Mouse (Mus musculus): ENCODE data around the gene Ifnar1. TPM values are rescaled to one million over a fixed set of nuclear protein-coding genes. Genes with fewer than 3 reads are reported as not detected.

Gene Ifnar1
- polyA plus RNA-seq, 1 experiment from 2014 or later: 52.9 TPM

- H3K4me2 ChIP-seq (replicated peaks; ENCODE audit: low read depth, low read length): peak overlapping the region; percentile 89
- no peaks in the 10 kb centered on the region for H3K27me3 ChIP-seq (ENCODE audit: control insufficient read depth, insufficient read depth, low read length)
- H3K4me1 ChIP-seq (replicated peaks; ENCODE audit: control insufficient read depth, insufficient read depth, low read length): no peaks in the 10 kb centered on the region; the same call in 1 of the 2 replicates
- no peak overlapping the region for H3K27ac ChIP-seq (ENCODE audit: low read depth, low read length)
- H3K9me3 ChIP-seq (ENCODE audit: control insufficient read depth, low read length): no peaks in the 10 kb centered on the region
- DNase-seq (ENCODE audit: low spot score) (no peak), ATAC-seq (ENCODE audit: low FRiP score) (peak; percentile 51; the same call in 1 of the 2 replicates)
- H3K9ac ChIP-seq (ENCODE audit: low read depth, low read length): peak overlapping the region; percentile 89
- H3K4me3 ChIP-seq (ENCODE audit: low read depth, low read length): peak overlapping the region; percentile 73
- H3K36me3 ChIP-seq (ENCODE audit: control insufficient read depth, insufficient read depth, low read length): no peaks in the 10 kb centered on the region
- WGBS: 19% methylated on average over 14 of the region's 14 CpGs
Observed at GRCm38 (mm10) chr16:91546391-91546835, 61.4 kb downstream of the Ifnar1 start.

GRCm38 (mm10) chr16:91546836-91547741, 62.1 kb downstream of the Ifnar1 start, which contains the start of gene Ifngr2:
TSS of gene Ifngr2 (plus strand) at chr16:91547072.
- Histone ChIP-seq H3K9me3 (ENCODE audit: control insufficient read depth, low read length) (no peaks in the 10 kb centered on the region), H3K27ac (ENCODE audit: low read depth, low read length) (no peak within 1 kb of the TSS), H3K36me3 (ENCODE audit: control insufficient read depth, insufficient read depth, low read length) (no peaks in the 10 kb centered on the region), H3K4me1 (replicated peaks; ENCODE audit: control insufficient read depth, insufficient read depth, low read length) (no peaks in the 10 kb centered on the region; the same call in 1 of the 2 replicates), H3K4me3 (ENCODE audit: low read depth, low read length) (peak within 1 kb of the TSS; percentile 73), H3K4me2 (replicated peaks; ENCODE audit: low read depth, low read length) (peak within 1 kb of the TSS; percentile 89), H3K9ac (ENCODE audit: low read depth, low read length) (peak within 1 kb of the TSS; percentile 89), H3K27me3 (ENCODE audit: control insufficient read depth, insufficient read depth, low read length) (no peaks in the 10 kb centered on the region)
- DNase-seq (ENCODE audit: low spot score) (peak; percentile 65), ATAC-seq (ENCODE audit: low FRiP score) (peak; percentile 91)
- under 1% methylated on average over 51 of the region's 74 CpGs for WGBS

- no peak overlapping the region for H3K27ac ChIP-seq (ENCODE audit: low read depth, low read length)
- ATAC-seq (ENCODE audit: low FRiP score) (no peak), DNase-seq (ENCODE audit: low spot score) (no peak)
- H3K36me3 ChIP-seq (ENCODE audit: control insufficient read depth, insufficient read depth, low read length): no peaks in the 10 kb centered on the region
- H3K4me2 ChIP-seq (replicated peaks; ENCODE audit: low read depth, low read length): peak overlapping the region; percentile 89
- no peaks in the 10 kb centered on the region for H3K9me3 ChIP-seq (ENCODE audit: control insufficient read depth, low read length)
- no peaks in the 10 kb centered on the region for H3K27me3 ChIP-seq (ENCODE audit: control insufficient read depth, insufficient read depth, low read length)
- no peak overlapping the region for H3K4me3 ChIP-seq (ENCODE audit: low read depth, low read length)
- 48% methylated on average over 5 of the region's 5 CpGs for WGBS
- no peak overlapping the region; the same call in 1 of the 2 replicates for H3K9ac ChIP-seq (ENCODE audit: low read depth, low read length)
- H3K4me1 ChIP-seq (replicated peaks; ENCODE audit: control insufficient read depth, insufficient read depth, low read length): no peaks in the 10 kb centered on the region; the same call in 1 of the 2 replicates
Observed at GRCm38 (mm10) chr16:91547974-91548373, 62.9 kb downstream of the Ifnar1 start.

GRCm38 (mm10) chr16:91548586-91548985, 63.5 kb downstream of the Ifnar1 start:
- Histone ChIP-seq H3K4me2 (replicated peaks; ENCODE audit: low read depth, low read length) (no peak overlapping the region), H3K27ac (ENCODE audit: low read depth, low read length) (no peak overlapping the region), H3K4me3 (ENCODE audit: low read depth, low read length) (no peak overlapping the region), H3K4me1 (replicated peaks; ENCODE audit: control insufficient read depth, insufficient read depth, low read length) (no peaks in the 10 kb centered on the region; the same call in 1 of the 2 replicates), H3K9ac (ENCODE audit: low read depth, low read length) (no peak overlapping the region), H3K36me3 (ENCODE audit: control insufficient read depth, insufficient read depth, low read length) (no peaks in the 10 kb centered on the region), H3K9me3 (ENCODE audit: control insufficient read depth, low read length) (no peaks in the 10 kb centered on the region), H3K27me3 (ENCODE audit: control insufficient read depth, insufficient read depth, low read length) (no peaks in the 10 kb centered on the region)
- DNase-seq (ENCODE audit: low spot score) (no peak), ATAC-seq (ENCODE audit: low FRiP score) (no peak)
- WGBS: 43% methylated on average over 5 of the region's 5 CpGs

GRCm38 (mm10) chr16:91548996-91549395, 64.0 kb downstream of the Ifnar1 start:
- 74% methylated on average over 2 of the region's 2 CpGs for WGBS
- Histone ChIP-seq H3K9ac (ENCODE audit: low read depth, low read length) (no peak overlapping the region), H3K4me2 (replicated peaks; ENCODE audit: low read depth, low read length) (no peak overlapping the region), H3K4me3 (ENCODE audit: low read depth, low read length) (no peak overlapping the region), H3K36me3 (ENCODE audit: control insufficient read depth, insufficient read depth, low read length) (no peaks in the 10 kb centered on the region), H3K4me1 (replicated peaks; ENCODE audit: control insufficient read depth, insufficient read depth, low read length) (no peaks in the 10 kb centered on the region; the same call in 1 of the 2 replicates), H3K27me3 (ENCODE audit: control insufficient read depth, insufficient read depth, low read length) (no peaks in the 10 kb centered on the region), H3K27ac (ENCODE audit: low read depth, low read length) (no peak overlapping the region), H3K9me3 (ENCODE audit: control insufficient read depth, low read length) (no peaks in the 10 kb centered on the region)
- ATAC-seq (ENCODE audit: low FRiP score): no peak
- no peak for DNase-seq (ENCODE audit: low spot score)

- Histone ChIP-seq H3K9ac (ENCODE audit: low read depth, low read length) (no peak overlapping the region), H3K27ac (ENCODE audit: low read depth, low read length) (no peak overlapping the region), H3K4me2 (replicated peaks; ENCODE audit: low read depth, low read length) (no peak overlapping the region), H3K27me3 (ENCODE audit: control insufficient read depth, insufficient read depth, low read length) (no peaks in the 10 kb centered on the region), H3K4me3 (ENCODE audit: low read depth, low read length) (no peak overlapping the region), H3K36me3 (ENCODE audit: control insufficient read depth, insufficient read depth, low read length) (no peaks in the 10 kb centered on the region), H3K9me3 (ENCODE audit: control insufficient read depth, low read length) (no peaks in the 10 kb centered on the region), H3K4me1 (replicated peaks; ENCODE audit: control insufficient read depth, insufficient read depth, low read length) (no peaks in the 10 kb centered on the region; the same call in 1 of the 2 replicates)
- no peak for DNase-seq (ENCODE audit: low spot score)
- WGBS: 62% methylated on average over 5 of the region's 5 CpGs
- no peak for ATAC-seq (ENCODE audit: low FRiP score)
Observed at GRCm38 (mm10) chr16:91549616-91550015, 64.6 kb downstream of the Ifnar1 start.

GRCm38 (mm10) chr16:91551081-91551524, 66.1 kb downstream of the Ifnar1 start:
- Histone ChIP-seq H3K27me3 (ENCODE audit: control insufficient read depth, insufficient read depth, low read length) (no peaks in the 10 kb centered on the region), H3K4me1 (replicated peaks; ENCODE audit: control insufficient read depth, insufficient read depth, low read length) (no peaks in the 10 kb centered on the region; the same call in 1 of the 2 replicates)
- 75% methylated on average over 10 of the region's 10 CpGs for WGBS

GRCm38 (mm10) chr16:91552072-91552471, 67.0 kb downstream of the Ifnar1 start:
- H3K4me3 ChIP-seq (ENCODE audit: low read depth, low read length): no peak overlapping the region
- no peak overlapping the region for H3K4me2 ChIP-seq (replicated peaks; ENCODE audit: low read depth, low read length)
- no peaks in the 10 kb centered on the region for H3K36me3 ChIP-seq (ENCODE audit: control insufficient read depth, insufficient read depth, low read length)
- H3K4me1 ChIP-seq (replicated peaks; ENCODE audit: control insufficient read depth, insufficient read depth, low read length): no peaks in the 10 kb centered on the region; the same call in 1 of the 2 replicates
- H3K9ac ChIP-seq (ENCODE audit: low read depth, low read length): no peak overlapping the region
- H3K27me3 ChIP-seq (ENCODE audit: control insufficient read depth, insufficient read depth, low read length): no peaks in the 10 kb centered on the region
- WGBS: 54% methylated on average over 9 of the region's 9 CpGs
- H3K9me3 ChIP-seq (ENCODE audit: control insufficient read depth, low read length): no peaks in the 10 kb centered on the region
- H3K27ac ChIP-seq (ENCODE audit: low read depth, low read length): no peak overlapping the region
- DNase-seq (ENCODE audit: low spot score) (no peak), ATAC-seq (ENCODE audit: low FRiP score) (no peak)

More at GRCm38 (mm10) chr16:91551081-91551524, 66.1 kb downstream of the Ifnar1 start:
- Histone ChIP-seq H3K4me3 (ENCODE audit: low read depth, low read length) (no peak overlapping the region), H3K9ac (ENCODE audit: low read depth, low read length) (no peak overlapping the region), H3K36me3 (ENCODE audit: control insufficient read depth, insufficient read depth, low read length) (no peaks in the 10 kb centered on the region), H3K4me2 (replicated peaks; ENCODE audit: low read depth, low read length) (no peak overlapping the region), H3K27ac (ENCODE audit: low read depth, low read length) (no peak overlapping the region), H3K9me3 (ENCODE audit: control insufficient read depth, low read length) (no peaks in the 10 kb centered on the region)
- ATAC-seq (ENCODE audit: low FRiP score) (no peak), DNase-seq (ENCODE audit: low spot score) (no peak)

All from hindbrain, embryonic 11.5 days (tissue).